Mouse (Mus musculus): ENCODE data around the gene 1600014C23Rik. TPM values are rescaled to one million over a fixed set of nuclear protein-coding genes. Genes with fewer than 3 reads are reported as not detected.

Gene 1600014C23Rik
- total and polyA plus RNA-seq, 2 experiments from 2014 or later = 0.51 TPM; not detected in 1

- WGBS = under 1% methylated on average over 34 of the region's 50 CpGs
- ATAC-seq (peak; percentile 86), DNase-seq (ENCODE audit: low spot score) (peak; percentile 97)
- H3K4me3 ChIP-seq (ENCODE audit: low read length) = peak within 1 kb of the TSS; percentile 94
- peak within 1 kb of the TSS; percentile 92 for H3K9ac ChIP-seq (replicated peaks; ENCODE audit: low read length)
- TF ChIP-seq CTCF (IDR thresholded peaks at IDR 0.05; ENCODE audit: low read depth) = 0 out of 2 replicates have a peak, but pooled peaks have one; percentile 5
- H3K4me1 ChIP-seq (ENCODE audit: insufficient read depth, low read length) = peaks cover 20% of the 10 kb centered on the region
- H3K27me3 ChIP-seq (ENCODE audit: insufficient read depth, low read length) = no peaks in the 10 kb centered on the region
- H3K9me3 ChIP-seq (ENCODE audit: low read length) = no peaks in the 10 kb centered on the region
- H3K36me3 ChIP-seq (ENCODE audit: insufficient read depth, low read length) = no peaks in the 10 kb centered on the region
- peak within 1 kb of the TSS; percentile 88 for H3K27ac ChIP-seq
- H3K4me2 ChIP-seq (ENCODE audit: low read depth, low read length) = peak within 1 kb of the TSS; percentile 82
Observed at GRCm38 (mm10) chr17:45686093-45686619, 47.5 kb downstream of the 1600014C23Rik start, which contains the start of gene Mrpl14. Gene Mrpl14 (plus strand): TSS chr17:45686322.

GRCm38 (mm10) chr17:45685171-45686092 lies 48.2 kb downstream of the 1600014C23Rik start:
- peak overlapping the region; percentile 88 for H3K27ac ChIP-seq
- no peaks in the 10 kb centered on the region for H3K36me3 ChIP-seq (ENCODE audit: insufficient read depth, low read length)
- H3K4me2 ChIP-seq (ENCODE audit: low read depth, low read length) = peak overlapping the region; percentile 82
- peak overlapping the region; percentile 92 for H3K9ac ChIP-seq (replicated peaks; ENCODE audit: low read length)
- H3K4me1 ChIP-seq (ENCODE audit: insufficient read depth, low read length) = peaks cover 27% of the 10 kb centered on the region
- no peak for TF ChIP-seq CTCF (IDR thresholded peaks at IDR 0.05; ENCODE audit: low read depth)
- H3K27me3 ChIP-seq (ENCODE audit: insufficient read depth, low read length) = no peaks in the 10 kb centered on the region
- peak overlapping the region; percentile 94 for H3K4me3 ChIP-seq (ENCODE audit: low read length)
- WGBS = 2% methylated on average over 58 of the region's 58 CpGs
- ATAC-seq (peak; percentile 41), DNase-seq (ENCODE audit: low spot score) (peak; percentile 61)
- H3K9me3 ChIP-seq (ENCODE audit: low read length) = no peaks in the 10 kb centered on the region

- peak overlapping the region; percentile 94 for H3K4me3 ChIP-seq (ENCODE audit: low read length)
- H3K9me3 ChIP-seq (ENCODE audit: low read length) = no peaks in the 10 kb centered on the region
- DNase-seq (ENCODE audit: low spot score) (peak; percentile 36), ATAC-seq (no peak)
- no peaks in the 10 kb centered on the region for H3K27me3 ChIP-seq (ENCODE audit: insufficient read depth, low read length)
- H3K4me1 ChIP-seq (ENCODE audit: insufficient read depth, low read length) = peaks cover 28% of the 10 kb centered on the region
- H3K36me3 ChIP-seq (ENCODE audit: insufficient read depth, low read length) = no peaks in the 10 kb centered on the region
- peak overlapping the region; percentile 82 for H3K4me2 ChIP-seq (ENCODE audit: low read depth, low read length)
- no peak for TF ChIP-seq CTCF (IDR thresholded peaks at IDR 0.05; ENCODE audit: low read depth)
- 25% methylated on average over 14 of the region's 14 CpGs for WGBS
- peak overlapping the region; percentile 92 for H3K9ac ChIP-seq (replicated peaks; ENCODE audit: low read length)
- peak overlapping the region; percentile 88 for H3K27ac ChIP-seq
Observed at GRCm38 (mm10) chr17:45684667-45685131, 48.9 kb downstream of the 1600014C23Rik start.

Other genes starting within 250 kb of the 1600014C23Rik start
- 28.5 and 34.5 TPM in 2 replicates for gene Aars2, start 227.0 kb downstream of the 1600014C23Rik start, total RNA-seq (2014; rRNA removed)
- gene Aars2, start 227.0 kb downstream of the 1600014C23Rik start, polyA plus RNA-seq (2015; fragmentation: Nextera tagmentation; extraction: Ambion mirVana) = 14.2 and 15.7 TPM in 2 replicates
- 0.58 and 1.5 TPM in 2 replicates for gene Tcte1, start 210.4 kb downstream of the 1600014C23Rik start, total RNA-seq (2014; rRNA removed)
- gene Tcte1, start 210.4 kb downstream of the 1600014C23Rik start, polyA plus RNA-seq (2015; fragmentation: Nextera tagmentation; extraction: Ambion mirVana) = 3.9 and 4.3 TPM in 2 replicates
- 107 and 114 TPM in 2 replicates for gene Tmem151b, start 184.2 kb downstream of the 1600014C23Rik start, total RNA-seq (2014; rRNA removed)
- 29.5 and 29.8 TPM in 2 replicates for gene Tmem151b, start 184.2 kb downstream of the 1600014C23Rik start, polyA plus RNA-seq (2015; fragmentation: Nextera tagmentation; extraction: Ambion mirVana)
- gene Nfkbie, start 178.1 kb downstream of the 1600014C23Rik start, total RNA-seq (2014; rRNA removed) = 7.7 and 9.2 TPM in 2 replicates
- gene Nfkbie, start 178.1 kb downstream of the 1600014C23Rik start, polyA plus RNA-seq (2015; fragmentation: Nextera tagmentation; extraction: Ambion mirVana) = 5.2 and 6.0 TPM in 2 replicates
- gene Slc35b2, start 170.0 kb downstream of the 1600014C23Rik start, total RNA-seq (2014; rRNA removed) = 105 and 139 TPM in 2 replicates
- gene Slc35b2, start 170.0 kb downstream of the 1600014C23Rik start, polyA plus RNA-seq (2015; fragmentation: Nextera tagmentation; extraction: Ambion mirVana) = 90.3 and 94.0 TPM in 2 replicates
- gene Hsp90ab1, start 160.6 kb downstream of the 1600014C23Rik start, total RNA-seq (2014; rRNA removed) = 982 and 1,365 TPM in 2 replicates
- 1,472 and 1,504 TPM in 2 replicates for gene Hsp90ab1, start 160.6 kb downstream of the 1600014C23Rik start, polyA plus RNA-seq (2015; fragmentation: Nextera tagmentation; extraction: Ambion mirVana)
- gene Slc29a1, start 134.2 kb downstream of the 1600014C23Rik start, total RNA-seq (2014; rRNA removed) = 170 and 354 TPM in 2 replicates
- 60.6 and 77.6 TPM in 2 replicates for gene Slc29a1, start 134.2 kb downstream of the 1600014C23Rik start, polyA plus RNA-seq (2015; fragmentation: Nextera tagmentation; extraction: Ambion mirVana)
- gene Mymx, start 131.7 kb downstream of the 1600014C23Rik start, total RNA-seq (2014; rRNA removed) = not detected in 2 replicates
- not detected in 2 replicates for gene Mymx, start 131.7 kb downstream of the 1600014C23Rik start, polyA plus RNA-seq (2015; fragmentation: Nextera tagmentation; extraction: Ambion mirVana)
- gene Capn11, start 74.5 kb downstream of the 1600014C23Rik start, total RNA-seq (2014; rRNA removed) = 0.42 and 1.8 TPM in 2 replicates
- gene Capn11, start 74.5 kb downstream of the 1600014C23Rik start, polyA plus RNA-seq (2015; fragmentation: Nextera tagmentation; extraction: Ambion mirVana) = 0.14 and 2.0 TPM in 2 replicates
- 41.3 and 58.7 TPM in 2 replicates for gene Mrpl14, start 47.5 kb downstream of the 1600014C23Rik start, total RNA-seq (2014; rRNA removed)
- gene Mrpl14, start 47.5 kb downstream of the 1600014C23Rik start, polyA plus RNA-seq (2015; fragmentation: Nextera tagmentation; extraction: Ambion mirVana) = 117 and 119 TPM in 2 replicates
- gene Tmem63b, start 46.9 kb downstream of the 1600014C23Rik start, total RNA-seq (2014; rRNA removed) = 241 and 252 TPM in 2 replicates
- 123 and 139 TPM in 2 replicates for gene Tmem63b, start 46.9 kb downstream of the 1600014C23Rik start, polyA plus RNA-seq (2015; fragmentation: Nextera tagmentation; extraction: Ambion mirVana)